Mouse (Mus musculus) hindbrain, embryonic 13.5 days (tissue): ENCODE data around the gene Cox4i2. TPM values are rescaled to one million over a fixed set of nuclear protein-coding genes. Genes with fewer than 3 reads are reported as not detected.
A peak's percentile ranks its signal among the peaks of the same experiment; 100 is the strongest.

ENCODE experiments used
- ATAC-seq: fragments of 200-750 bp; cut with Nextera tagmentation; 2 replicates; pipeline ENCODE4 v1.8.0; 2017; ENCODE audit warnings: moderate TSS enrichment; ENCODE audit not compliant: low FRiP score
- H3K27ac ChIP-seq: fragments of 300-500 bp; sonication (generic); 2 replicates; pipeline ENCODE4 v1.5.1; 2015; ENCODE audit warnings: inconsistent platforms, mild to moderate bottlenecking, moderate library complexity
- H3K27me3 ChIP-seq: fragments of 300-500 bp; sonication (generic); 2 replicates; pipeline ENCODE4 v1.6.1; 2015; ENCODE audit warnings: mild to moderate bottlenecking, inconsistent platforms
- H3K36me3 ChIP-seq: fragments of 300-500 bp; sonication (generic); 2 replicates; pipeline ENCODE4 v1.6.1; 2015; ENCODE audit warnings: mild to moderate bottlenecking, inconsistent platforms
- H3K4me1 ChIP-seq: fragments of 300-500 bp; sonication (generic); replicated peaks from 2 replicates; pipeline ENCODE4 v1.6.1; 2015; ENCODE audit warnings: inconsistent platforms
- H3K4me2 ChIP-seq: fragments of 300-500 bp; sonication (generic); 2 replicates; pipeline ENCODE4 v1.6.1; 2015; ENCODE audit warnings: inconsistent platforms, mild to moderate bottlenecking, moderate library complexity
- H3K4me3 ChIP-seq: fragments of 300-500 bp; sonication (generic); 2 replicates; pipeline ENCODE4 v1.5.1; 2015; ENCODE audit warnings: mild to moderate bottlenecking, inconsistent platforms
- H3K9ac ChIP-seq: fragments of 300-500 bp; sonication (generic); 2 replicates; pipeline ENCODE4 v1.6.1; 2015; ENCODE audit warnings: mild to moderate bottlenecking, inconsistent platforms
- H3K9me3 ChIP-seq: fragments of 300-500 bp; sonication (generic); 2 replicates; pipeline ENCODE4 v1.6.1; 2016; ENCODE audit warnings: inconsistent platforms
- WGBS: fragments of 180-500 bp; shearing (Covaris S2); methylation state at CpG from one replicate; pipeline ENCODE4 v1.1.7; 2015; 5-methylcytosine and 5-hydroxymethylcytosine counted together
- polyA plus RNA-seq: library from polyadenylated mRNA; unstranded; fragments of >200 nt; fragmentation: Nextera tagmentation; extraction: Ambion mirVana; gene quantifications from 2 replicates; pipeline ENCODE4 v1.2.1, GENCODE M21; 2015

Gene Cox4i2
- polyA plus RNA-seq, 1 experiment from 2014 or later = 5.4 TPM

DNA sequence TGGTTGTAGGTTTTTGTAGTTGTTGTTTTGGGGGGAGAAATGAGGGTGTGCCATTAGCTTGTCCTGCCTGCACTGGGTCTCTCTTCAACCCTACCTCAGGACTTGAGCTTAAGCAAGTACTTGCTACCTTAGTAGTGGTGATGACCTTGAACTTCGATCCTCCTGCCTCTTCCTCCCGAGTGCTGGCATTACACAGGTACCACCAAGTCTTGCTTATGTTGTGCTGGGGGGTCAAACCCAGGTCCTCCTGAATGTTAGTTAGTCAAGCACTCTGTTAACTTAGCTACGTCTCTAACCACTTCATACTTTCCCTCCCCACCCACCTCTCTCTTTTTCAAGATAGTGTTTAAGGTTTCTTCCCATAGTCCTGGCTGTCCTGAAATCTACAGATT lies 29.6 kb upstream of the Cox4i2 start:
- H3K4me2 ChIP-seq = peak overlapping the region; percentile 54
- no peaks in the 10 kb centered on the region for H3K9me3 ChIP-seq
- peaks cover 32% of the 10 kb centered on the region for H3K4me1 ChIP-seq
- no peaks in the 10 kb centered on the region for H3K27me3 ChIP-seq
- peak overlapping the region; percentile 70 for H3K9ac ChIP-seq
- WGBS = 66% methylated on average over 3 of the region's 3 CpGs
- ATAC-seq = no peak
- peak overlapping the region; percentile 35; the same call in 1 of the 2 replicates for H3K4me3 ChIP-seq
- 0 out of 2 replicates have a peak overlapping the region, but pooled peaks have one; percentile 55 for H3K27ac ChIP-seq
- no peaks in the 10 kb centered on the region for H3K36me3 ChIP-seq

DNA sequence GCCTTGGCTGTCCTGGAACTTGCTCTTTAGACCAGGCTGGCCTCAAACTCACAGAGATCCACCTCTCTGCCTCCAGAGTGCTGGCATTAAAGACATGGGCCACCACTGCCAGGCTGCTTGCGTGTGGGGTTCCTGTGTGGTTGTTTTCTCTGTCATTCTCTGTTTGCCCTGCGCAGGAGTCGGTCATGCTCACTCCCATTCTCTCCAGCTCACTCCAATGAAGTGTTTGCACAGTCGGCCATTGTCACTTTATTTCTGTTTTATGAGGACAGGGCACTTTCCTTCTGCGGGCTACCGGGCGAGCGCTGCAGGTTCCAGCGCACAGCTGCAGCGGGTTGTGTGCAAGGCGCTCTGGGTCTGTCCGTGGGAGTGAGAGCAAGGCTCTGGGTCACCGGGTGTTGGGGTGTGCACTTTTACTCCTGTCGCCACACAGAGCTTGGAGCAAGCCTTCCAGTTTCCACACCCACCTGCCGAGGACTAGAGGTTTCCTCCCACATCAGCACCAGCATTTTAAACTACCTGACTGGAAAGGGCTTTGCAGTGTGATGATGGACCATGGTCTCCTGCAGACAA lies 28.7 kb upstream of the Cox4i2 start:
- H3K27me3 ChIP-seq = no peaks in the 10 kb centered on the region
- no peaks in the 10 kb centered on the region for H3K9me3 ChIP-seq
- H3K4me1 ChIP-seq = peaks cover 40% of the 10 kb centered on the region
- no peak overlapping the region for H3K4me2 ChIP-seq
- 51% methylated on average over 15 of the region's 15 CpGs for WGBS
- no peaks in the 10 kb centered on the region for H3K36me3 ChIP-seq
- no peak overlapping the region for H3K9ac ChIP-seq
- no peak overlapping the region for H3K4me3 ChIP-seq
- no peak for ATAC-seq
- H3K27ac ChIP-seq = no peak overlapping the region

DNA sequence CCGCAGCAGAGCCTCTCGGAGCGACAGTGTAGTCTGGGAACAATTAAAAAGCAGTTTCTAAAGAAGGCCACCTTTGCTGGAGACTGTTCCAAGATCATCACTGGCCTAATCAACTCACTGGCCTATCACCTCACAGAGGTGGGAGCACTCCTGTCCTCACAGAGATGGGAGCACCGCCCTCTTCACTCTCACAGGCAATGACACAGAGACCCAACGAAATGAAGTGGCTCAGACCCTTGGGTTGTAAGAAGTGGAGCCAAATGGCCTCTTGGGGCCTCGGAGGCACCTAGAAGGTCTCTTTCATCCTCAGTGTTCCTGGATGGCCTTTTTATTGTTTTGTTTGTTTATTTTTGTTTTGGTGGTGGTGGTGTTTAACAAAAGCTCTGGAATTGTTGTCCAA lies 27.8 kb upstream of the Cox4i2 start:
- no peak overlapping the region for H3K9ac ChIP-seq
- no peak for ATAC-seq
- 90% methylated on average over 6 of the region's 6 CpGs for WGBS

DNA sequence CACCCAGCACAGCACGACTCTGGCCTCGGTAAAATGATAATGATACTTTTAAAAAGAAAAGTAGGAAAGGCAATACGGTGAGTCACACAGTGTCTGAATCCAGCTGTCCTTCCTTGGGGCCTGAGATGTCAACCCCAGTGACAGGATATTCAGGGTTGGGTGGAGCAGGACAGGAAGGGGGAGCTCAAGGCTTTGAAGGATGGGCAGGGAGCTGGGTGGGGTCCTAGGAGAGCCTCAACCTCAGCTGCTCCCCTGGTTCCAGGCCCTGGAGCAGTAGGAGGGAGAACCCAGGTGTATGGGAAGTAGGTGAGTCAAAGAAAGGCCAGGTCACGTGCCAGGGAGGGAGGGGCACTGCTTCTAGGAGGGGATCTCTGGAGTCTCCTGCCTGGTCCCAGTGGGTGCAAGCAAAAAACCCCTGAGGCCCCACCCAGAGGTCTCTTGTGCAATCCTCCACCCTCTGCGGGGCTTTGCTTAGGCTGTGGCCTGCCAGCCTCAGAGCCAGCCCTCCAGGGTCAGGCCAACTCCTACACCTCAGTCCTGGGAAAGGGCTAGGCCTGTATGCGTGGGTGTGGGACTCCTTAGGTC lies 27.1 kb upstream of the Cox4i2 start:
- no peaks in the 10 kb centered on the region for H3K36me3 ChIP-seq
- no peak overlapping the region; the same call in 1 of the 2 replicates for H3K9ac ChIP-seq
- H3K27me3 ChIP-seq = no peaks in the 10 kb centered on the region
- no peak overlapping the region for H3K4me2 ChIP-seq
- no peak for ATAC-seq
- H3K9me3 ChIP-seq = no peaks in the 10 kb centered on the region
- H3K4me3 ChIP-seq = no peak overlapping the region
- peaks cover 40% of the 10 kb centered on the region for H3K4me1 ChIP-seq
- H3K27ac ChIP-seq = peak overlapping the region; percentile 67; the same call in 1 of the 2 replicates
- 74% methylated on average over 6 of the region's 6 CpGs for WGBS

More for the DNA sequence above, 27.8 kb upstream of the Cox4i2 start:
- Histone ChIP-seq H3K9me3 (no peaks in the 10 kb centered on the region), H3K4me1 (peaks cover 40% of the 10 kb centered on the region), H3K27me3 (no peaks in the 10 kb centered on the region), H3K4me3 (no peak overlapping the region), H3K27ac (no peak overlapping the region), H3K4me2 (no peak overlapping the region), H3K36me3 (no peaks in the 10 kb centered on the region)

DNA sequence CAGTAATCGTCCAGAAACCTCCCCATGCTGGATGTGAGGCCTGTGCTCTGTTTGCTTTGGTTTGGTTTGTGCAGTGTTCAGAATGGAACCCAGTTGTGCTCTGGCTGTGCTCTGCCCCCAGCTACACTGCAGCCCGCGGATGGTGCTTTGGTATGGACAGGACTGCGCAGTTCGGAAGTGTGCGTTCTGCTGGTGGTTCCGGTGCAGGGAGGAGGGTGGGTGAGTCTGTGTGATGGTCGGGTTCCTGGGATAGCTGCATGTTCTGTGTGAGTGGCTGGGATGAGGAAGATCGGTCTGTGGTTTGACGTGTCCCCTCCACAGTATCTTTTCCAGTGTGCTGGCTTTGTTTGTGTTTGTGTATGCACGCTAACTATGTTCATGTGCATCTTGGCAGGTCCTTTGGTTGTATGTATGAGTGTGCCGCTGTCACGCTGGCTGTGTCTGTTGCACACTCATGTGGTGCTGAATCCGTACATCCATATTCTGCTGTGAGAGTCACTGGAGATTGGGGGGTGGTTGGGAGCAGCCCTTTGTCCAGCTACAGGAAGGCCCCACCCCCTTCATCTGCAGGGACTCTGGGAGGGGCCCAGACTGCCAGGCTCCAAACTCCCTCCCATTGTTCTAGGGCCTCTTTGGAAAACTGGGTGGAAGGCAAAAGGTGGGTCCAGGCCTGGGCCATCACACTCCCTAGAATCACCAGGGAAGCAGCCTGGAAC lies 26.0 kb upstream of the Cox4i2 start:
- Histone ChIP-seq H3K4me1 (peaks cover 40% of the 10 kb centered on the region), H3K4me2 (no peak overlapping the region), H3K9me3 (no peaks in the 10 kb centered on the region), H3K27ac (peak overlapping the region; percentile 67), H3K36me3 (no peaks in the 10 kb centered on the region), H3K27me3 (no peaks in the 10 kb centered on the region), H3K4me3 (no peak overlapping the region), H3K9ac (peak overlapping the region; percentile 26; the same call in 1 of the 2 replicates)
- WGBS = 79% methylated on average over 14 of the region's 14 CpGs
- ATAC-seq = no peak

DNA sequence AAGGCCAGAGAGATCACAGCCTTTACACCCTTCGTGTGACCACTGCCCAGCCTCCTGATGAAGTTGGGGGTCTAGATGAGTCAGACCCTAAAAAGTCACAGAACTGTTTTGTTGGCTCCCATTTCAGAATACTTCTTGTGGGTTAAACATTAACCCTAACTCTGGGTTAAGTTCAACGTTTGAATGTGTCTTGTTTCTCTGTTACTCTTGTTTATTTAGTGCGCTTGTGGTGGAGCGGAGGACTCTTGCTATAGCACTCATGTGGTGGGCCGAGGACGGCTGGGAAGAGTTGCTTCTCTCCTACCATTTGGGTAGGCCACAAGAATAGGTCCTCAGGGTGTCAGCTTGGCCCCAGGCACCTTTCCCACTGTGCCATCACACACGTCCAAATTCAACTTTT lies 25.4 kb upstream of the Cox4i2 start:
- H3K27ac ChIP-seq = peak overlapping the region; percentile 67; the same call in 1 of the 2 replicates
- peaks cover 38% of the 10 kb centered on the region for H3K4me1 ChIP-seq
- no peak overlapping the region for H3K9ac ChIP-seq
- no peak overlapping the region for H3K4me3 ChIP-seq
- no peak overlapping the region for H3K4me2 ChIP-seq
- H3K36me3 ChIP-seq = no peaks in the 10 kb centered on the region
- 83% methylated on average over 7 of the region's 7 CpGs for WGBS
- H3K9me3 ChIP-seq = no peaks in the 10 kb centered on the region
- no peak for ATAC-seq
- H3K27me3 ChIP-seq = no peaks in the 10 kb centered on the region

DNA sequence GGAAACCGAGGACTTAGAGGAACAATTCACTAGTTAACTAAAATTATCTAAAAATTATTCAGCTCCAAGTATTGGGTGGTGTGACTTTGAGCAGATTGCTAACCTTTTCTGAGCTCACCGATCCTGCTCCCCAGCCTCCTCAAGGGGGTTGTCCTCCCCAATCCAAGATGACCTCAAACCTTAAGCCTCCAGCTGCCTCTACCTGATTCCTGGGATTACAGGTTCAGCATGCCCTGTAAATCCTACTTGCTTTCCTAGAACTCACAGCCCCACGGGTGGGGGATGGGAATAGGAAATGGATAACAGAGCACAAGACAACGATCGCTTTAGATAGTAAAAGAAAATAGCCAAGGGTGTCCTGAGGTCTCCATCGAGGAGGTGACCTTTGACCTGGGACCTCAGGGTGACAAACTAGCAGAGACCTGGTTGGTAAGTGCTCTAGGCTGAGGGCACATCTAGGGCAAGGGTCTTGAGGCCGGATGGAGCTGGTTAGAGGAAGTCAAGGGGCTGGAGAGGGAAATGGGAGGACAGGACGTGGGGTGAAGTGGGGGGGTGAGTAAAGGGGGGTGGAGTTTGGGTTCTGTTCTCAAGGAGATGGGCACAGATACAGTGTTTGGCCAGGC lies 24.8 kb upstream of the Cox4i2 start:
- Histone ChIP-seq H3K4me3 (no peak overlapping the region), H3K9ac (no peak overlapping the region; the same call in 1 of the 2 replicates), H3K4me1 (peaks cover 33% of the 10 kb centered on the region), H3K4me2 (no peak overlapping the region), H3K27ac (peak overlapping the region; percentile 67), H3K27me3 (no peaks in the 10 kb centered on the region), H3K9me3 (no peaks in the 10 kb centered on the region), H3K36me3 (no peaks in the 10 kb centered on the region)
- 57% methylated on average over 8 of the region's 8 CpGs for WGBS
- no peak for ATAC-seq

DNA sequence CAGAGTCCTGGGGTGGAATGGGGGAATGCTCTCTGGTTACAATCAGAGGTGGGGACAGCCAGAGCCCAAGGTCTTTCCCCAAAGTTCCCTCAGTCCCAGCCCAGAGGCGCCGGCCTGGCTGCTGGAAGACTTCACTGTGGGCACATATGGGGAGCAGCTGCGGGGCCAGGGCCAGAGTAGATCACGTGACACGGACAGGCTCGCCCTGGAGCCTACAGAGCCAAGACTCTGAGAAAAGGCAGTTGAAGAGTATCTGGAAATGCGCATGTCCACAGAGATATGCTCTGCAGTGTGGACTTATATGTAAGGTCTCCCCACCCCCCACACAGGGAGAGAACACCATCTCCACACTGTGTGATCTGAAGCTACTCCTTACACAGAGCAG lies 24.3 kb upstream of the Cox4i2 start:
- no peak overlapping the region for H3K4me3 ChIP-seq
- peaks cover 34% of the 10 kb centered on the region for H3K4me1 ChIP-seq
- H3K9ac ChIP-seq = no peak overlapping the region; the same call in 1 of the 2 replicates
- no peak overlapping the region for H3K4me2 ChIP-seq
- H3K27ac ChIP-seq = peak overlapping the region; percentile 67
- WGBS = 30% methylated on average over 7 of the region's 7 CpGs
- no peaks in the 10 kb centered on the region for H3K27me3 ChIP-seq
- no peaks in the 10 kb centered on the region for H3K36me3 ChIP-seq
- H3K9me3 ChIP-seq = no peaks in the 10 kb centered on the region
- peak; percentile 47 for ATAC-seq

DNA sequence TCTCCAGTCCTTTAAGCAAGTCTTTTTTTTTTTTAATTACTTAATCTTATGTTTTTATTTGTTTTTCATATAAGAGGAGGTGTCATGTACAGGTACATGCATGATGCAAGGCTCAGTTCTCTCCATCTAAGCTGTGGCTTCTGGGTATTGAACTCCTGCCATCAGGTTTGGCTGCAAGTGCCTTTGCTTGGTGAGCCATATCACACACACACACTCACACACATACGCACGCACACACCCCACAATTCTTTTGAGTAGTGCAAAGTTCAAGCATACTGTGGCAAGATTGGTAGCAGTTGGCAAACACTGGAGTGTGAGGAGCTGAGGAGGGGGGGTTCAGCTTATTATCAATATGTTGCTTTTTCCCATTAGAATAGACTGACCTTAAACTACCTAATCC lies 20.8 kb upstream of the Cox4i2 start:
- Histone ChIP-seq H3K9ac (no peak overlapping the region), H3K4me2 (no peak overlapping the region), H3K4me3 (no peak overlapping the region), H3K36me3 (no peaks in the 10 kb centered on the region), H3K27ac (no peak overlapping the region), H3K4me1 (peaks cover 50% of the 10 kb centered on the region), H3K9me3 (no peaks in the 10 kb centered on the region), H3K27me3 (no peaks in the 10 kb centered on the region)
- 85% methylated on average over 2 of the region's 2 CpGs for whole genome bisulfite sequencing
- ATAC-seq = no peak

DNA sequence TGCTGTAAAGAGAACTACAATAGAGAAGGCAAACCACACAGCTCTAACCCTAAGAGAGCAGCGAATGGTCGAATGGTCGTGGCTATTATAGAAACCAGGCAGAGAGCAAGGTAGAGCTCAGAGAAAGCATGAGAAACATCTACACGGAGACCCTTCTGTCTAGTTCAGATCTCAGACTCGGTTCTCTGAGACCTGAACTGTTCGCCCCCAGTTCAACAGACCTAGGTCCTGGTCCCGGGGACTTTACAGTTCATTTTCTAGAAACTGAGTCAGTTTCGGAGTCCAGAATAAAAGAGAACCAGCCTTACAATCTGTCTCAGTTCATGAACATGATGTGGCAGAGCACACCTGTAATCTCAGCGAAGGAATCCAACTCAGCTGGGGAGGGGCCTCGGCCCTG lies 19.5 kb upstream of the Cox4i2 start:
- Histone ChIP-seq H3K9me3 (no peaks in the 10 kb centered on the region), H3K9ac (peak overlapping the region; percentile 59), H3K27ac (peak overlapping the region; percentile 85), H3K4me3 (peak overlapping the region; percentile 58), H3K36me3 (no peaks in the 10 kb centered on the region), H3K4me2 (peak overlapping the region; percentile 91), H3K4me1 (peaks cover 57% of the 10 kb centered on the region), H3K27me3 (no peaks in the 10 kb centered on the region)
- ATAC-seq = no peak
- 9% methylated on average over 10 of the region's 10 CpGs for WGBS

DNA sequence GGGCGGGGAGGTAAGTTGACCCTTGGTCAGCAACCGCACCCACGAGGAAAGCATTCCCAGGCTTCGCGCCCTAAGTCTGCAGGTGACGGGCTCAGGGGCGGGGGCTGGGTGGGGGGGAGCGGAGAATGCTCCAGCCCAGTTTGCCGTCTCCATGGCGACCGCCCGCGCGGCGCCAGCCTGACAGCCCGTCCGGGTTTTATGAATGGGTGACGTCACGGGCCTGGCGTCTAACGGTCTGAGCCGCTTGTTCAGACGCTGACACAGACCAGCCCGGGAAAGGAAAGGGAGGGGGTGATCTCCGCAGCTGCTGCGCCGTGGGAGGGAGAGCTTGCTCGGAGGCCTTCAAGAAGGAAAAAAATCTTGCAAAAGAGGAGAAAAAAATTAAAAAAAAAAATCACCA lies 19.0 kb upstream of the Cox4i2 start:
- Histone ChIP-seq H3K4me3 (peak overlapping the region; percentile 58), H3K9me3 (no peaks in the 10 kb centered on the region), H3K4me1 (peaks cover 57% of the 10 kb centered on the region), H3K9ac (peak overlapping the region; percentile 59), H3K4me2 (peak overlapping the region; percentile 91), H3K27ac (peak overlapping the region; percentile 85), H3K27me3 (no peaks in the 10 kb centered on the region), H3K36me3 (no peaks in the 10 kb centered on the region)
- under 1% methylated on average over 28 of the region's 28 CpGs for WGBS
- peak; percentile 86 for ATAC-seq

DNA sequence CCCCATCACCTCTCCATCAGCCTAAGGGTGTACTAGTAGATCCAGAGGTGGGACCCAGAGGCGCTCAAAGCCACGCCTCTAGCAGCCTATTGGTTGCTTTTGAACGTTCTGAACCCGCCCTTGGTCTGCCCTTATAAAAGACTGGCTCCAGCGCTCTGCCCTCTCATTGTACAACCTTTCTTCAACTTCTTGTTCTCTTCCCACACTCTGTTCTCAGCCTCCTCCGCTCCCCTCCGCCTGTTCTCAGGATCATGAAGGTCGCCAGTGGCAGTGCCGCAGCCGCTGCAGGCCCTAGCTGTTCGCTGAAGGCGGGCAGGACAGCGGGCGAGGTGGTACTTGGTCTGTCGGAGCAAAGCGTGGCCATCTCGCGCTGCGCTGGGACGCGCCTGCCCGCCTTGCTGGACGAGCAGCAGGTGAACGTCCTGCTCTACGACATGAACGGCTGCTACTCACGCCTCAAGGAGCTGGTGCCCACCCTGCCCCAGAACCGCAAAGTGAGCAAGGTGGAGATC lies 17.8 kb upstream of the Cox4i2 start, which contains the start of gene Id1:
Id1 (plus strand) TSS at position 162 of the 512 bp plus-strand sequence.
- H3K4me3 ChIP-seq = peak within 1 kb of the TSS; percentile 58
- no peaks in the 10 kb centered on the region for H3K27me3 ChIP-seq
- WGBS = under 1% methylated on average over 28 of the region's 28 CpGs
- H3K4me1 ChIP-seq = peaks cover 63% of the 10 kb centered on the region
- ATAC-seq = peak; percentile 60
- peak within 1 kb of the TSS; percentile 91 for H3K4me2 ChIP-seq
- no peaks in the 10 kb centered on the region for H3K9me3 ChIP-seq
- H3K9ac ChIP-seq = peak within 1 kb of the TSS; percentile 79
- peak within 1 kb of the TSS; percentile 85 for H3K27ac ChIP-seq
- no peaks in the 10 kb centered on the region for H3K36me3 ChIP-seq
